Mouse (Mus musculus) layer of hippocampus, adult 9-10 months (tissue): ENCODE results near the gene AC140267.1.

Source experiments
- DNase-seq: peaks from one replicate; pipeline ENCODE4 v3.0.0; 2022; ENCODE audit warnings: low spot score

Gene AC140267.1

DNA sequence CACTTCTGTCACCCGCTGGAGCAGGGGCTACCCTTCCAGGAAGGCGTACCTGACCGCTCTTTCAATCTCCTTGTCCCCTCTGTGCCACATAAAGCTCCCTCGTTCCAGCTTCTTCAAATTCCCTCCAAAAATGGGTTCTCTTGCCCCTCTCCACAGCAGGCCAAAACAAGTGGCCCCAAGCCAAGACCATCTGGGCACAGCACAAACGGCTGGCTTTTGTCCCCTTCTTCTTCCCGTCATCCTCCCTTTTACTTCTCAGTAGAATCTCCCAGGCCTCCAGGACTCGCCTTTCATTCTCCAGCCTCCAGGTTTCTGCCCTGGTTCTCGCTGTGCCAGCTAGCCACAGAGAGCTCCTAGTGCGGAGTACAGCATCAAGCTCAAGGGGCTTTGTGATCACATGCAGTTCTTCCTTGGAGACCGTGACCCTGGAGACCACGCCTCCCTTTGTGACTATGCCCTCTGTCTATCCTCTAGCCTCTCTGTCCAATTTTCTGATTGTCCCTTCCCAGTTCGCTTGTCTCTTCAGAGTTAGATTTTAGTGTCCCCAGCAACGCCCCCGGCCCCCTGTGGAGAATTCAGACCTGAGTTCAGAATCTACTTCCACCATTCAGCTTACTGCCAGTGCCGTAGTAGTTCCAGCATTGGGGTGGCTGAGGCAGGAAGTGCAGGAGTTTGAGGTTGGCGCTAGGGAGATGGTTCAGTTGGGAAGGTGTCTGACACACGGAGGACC lies 7.4 kb upstream of the AC140267.1 start:
- no peak for DNase-seq

DNA sequence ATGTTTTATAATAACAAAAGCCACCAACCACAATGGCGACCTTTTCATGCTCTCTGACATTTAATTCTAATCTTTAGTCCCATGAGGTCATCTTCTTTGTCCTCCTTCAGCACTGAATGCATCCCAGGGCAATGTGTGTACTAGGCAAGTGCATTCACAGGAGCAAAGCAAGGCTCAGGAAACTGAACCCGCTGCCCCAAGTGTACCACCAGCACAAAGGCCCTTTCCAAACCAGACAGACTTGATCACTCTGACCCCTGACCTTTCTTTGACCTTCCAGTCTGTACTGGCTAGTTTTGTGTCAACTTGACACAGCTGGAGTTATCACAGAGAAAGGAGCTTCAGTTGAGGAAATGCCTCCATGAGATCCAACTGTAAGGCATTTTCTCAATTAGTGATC lies 3.3 kb upstream of the AC140267.1 start:
- no peak for DNase-seq

DNA sequence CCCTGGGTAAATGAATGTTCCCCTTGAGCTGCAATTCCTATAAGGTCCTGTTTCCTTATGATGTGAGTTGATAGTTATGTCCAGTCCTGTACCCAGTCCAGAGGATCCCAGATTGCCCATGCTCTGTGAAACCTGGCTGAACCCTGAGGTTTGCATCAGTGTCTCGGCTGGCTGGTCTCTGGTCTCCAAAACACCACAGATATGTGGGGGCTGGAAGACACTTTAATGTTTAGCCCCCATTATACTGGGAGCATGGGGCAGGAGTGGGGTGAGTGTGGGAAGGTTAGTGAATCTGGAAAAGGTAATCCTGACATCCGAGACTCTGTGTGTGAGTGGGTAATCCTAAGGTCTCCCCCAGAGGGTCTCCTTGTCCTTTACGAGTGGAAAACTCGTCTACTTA lies 2.6 kb upstream of the AC140267.1 start:
- DNase-seq: no peak

DNA sequence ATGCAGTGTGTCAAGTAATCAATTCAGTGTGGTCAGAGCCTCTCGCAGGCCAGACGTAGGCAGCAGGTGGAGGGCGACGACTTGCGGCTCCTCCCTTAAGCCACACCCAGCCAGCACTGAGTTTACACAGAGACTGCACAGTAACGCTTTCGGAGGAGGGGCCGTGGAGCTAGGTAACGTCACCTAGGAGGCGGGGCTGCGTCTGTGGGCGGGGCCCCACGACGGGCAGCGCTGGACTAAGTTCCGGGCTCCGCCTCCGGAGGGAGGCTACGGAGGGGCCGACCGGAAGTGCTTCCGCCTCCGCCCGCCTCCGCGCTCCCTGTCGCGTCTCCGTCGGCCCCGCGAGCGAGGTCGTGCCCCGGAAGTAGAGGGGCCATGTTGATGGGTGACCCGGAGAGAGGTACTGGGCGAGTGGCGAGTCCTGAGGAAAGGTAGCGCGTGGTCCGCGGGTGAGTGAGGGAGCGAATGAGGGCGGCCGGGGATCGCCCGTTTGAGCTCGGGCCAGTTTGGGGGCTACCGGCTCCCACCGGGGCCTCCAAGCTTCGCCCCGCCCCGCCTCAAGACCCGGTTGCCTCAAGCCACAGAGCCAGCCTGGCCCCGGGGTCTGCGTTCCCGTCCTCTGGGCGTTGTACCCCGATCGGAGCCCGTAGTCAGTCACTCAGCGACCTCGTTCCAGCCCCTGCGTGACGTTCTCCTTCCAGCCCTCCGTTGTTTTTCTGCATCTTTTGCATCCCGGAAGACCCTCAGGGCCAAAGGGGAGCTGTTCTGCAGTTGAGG lies 1.7 kb upstream of the AC140267.1 start, which contains the start of gene Mief1:
Mief1 (plus strand) TSS at position 286 of the 777 bp plus-strand sequence.
- DNase-seq: peak; percentile 92

DNA sequence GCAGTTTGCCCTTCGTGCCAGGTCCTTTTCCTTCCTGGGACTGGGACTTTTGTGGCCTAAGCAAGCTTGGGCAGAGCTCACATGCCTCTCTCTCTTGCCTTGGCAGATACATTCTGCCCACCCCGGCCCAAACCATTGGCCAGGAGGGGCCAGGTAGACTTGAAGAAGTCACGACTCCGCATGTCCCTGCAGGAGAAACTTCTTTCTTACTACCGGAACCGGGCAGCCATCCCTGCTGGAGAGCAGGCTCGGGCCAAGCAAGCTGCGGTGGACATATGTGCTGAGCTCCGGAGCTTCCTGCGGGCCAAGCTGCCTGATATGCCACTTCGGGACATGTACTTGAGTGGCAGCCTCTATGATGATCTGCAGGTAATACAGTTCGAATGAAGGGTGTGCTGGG lies 12.5 kb downstream of the AC140267.1 start:
- no peak for DNase-seq

DNA sequence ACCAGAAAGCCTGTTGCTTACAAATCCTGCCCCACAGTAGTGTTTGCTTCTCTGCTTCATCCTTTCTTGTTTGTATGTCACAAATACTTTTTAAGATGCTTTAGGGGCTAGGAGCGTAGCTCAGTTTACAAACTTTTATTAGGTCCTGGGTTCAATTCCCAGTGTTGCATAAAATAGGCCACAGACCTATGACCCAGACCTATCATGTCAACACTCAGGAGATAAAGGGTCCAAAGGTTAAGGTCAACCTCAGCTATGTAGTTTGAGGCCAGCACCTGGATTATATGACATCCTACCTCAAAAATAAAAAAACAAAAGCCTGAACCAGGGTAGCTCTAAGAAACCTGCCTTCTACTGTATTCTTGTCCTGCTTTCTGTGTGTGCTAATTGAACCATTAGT lies 13.0 kb downstream of the AC140267.1 start:
- no peak for DNase-seq

DNA sequence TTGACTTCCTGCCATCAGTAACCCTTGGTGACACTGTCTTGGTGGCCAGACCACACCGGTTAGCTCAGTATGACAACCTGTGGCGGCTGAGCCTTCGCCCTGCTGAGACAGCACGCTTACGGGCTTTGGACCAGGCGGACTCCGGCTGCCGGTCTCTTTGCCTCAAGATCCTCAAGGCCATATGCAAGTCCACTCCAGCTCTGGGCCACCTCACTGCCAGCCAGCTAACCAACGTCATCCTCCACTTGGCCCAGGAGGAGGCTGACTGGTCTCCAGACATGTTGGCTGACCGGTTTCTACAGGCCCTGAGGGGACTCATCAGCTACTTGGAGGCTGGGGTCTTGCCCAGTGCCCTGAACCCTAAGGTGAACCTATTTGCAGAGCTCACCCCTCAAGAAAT lies 14.0 kb downstream of the AC140267.1 start:
- no peak for DNase-seq

DNA sequence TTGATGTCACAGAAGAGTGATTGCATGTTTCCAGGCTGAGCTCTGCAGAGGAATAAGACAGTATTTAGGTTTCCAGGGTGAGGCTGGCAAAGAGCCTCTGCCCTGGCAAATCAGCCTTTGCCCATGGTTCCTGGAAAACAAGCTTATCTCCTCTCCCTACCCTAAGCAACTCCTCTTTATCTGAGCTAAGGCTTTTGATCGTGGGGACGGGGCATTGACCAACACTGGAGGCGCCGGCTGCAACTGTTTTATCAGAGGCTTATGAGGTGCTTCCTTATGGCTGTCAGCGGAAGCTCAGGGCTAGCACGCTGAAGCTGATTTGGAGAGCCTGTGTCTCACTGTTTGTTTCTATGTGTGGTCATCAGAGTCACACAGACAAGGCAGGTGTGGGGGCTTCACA lies 15.0 kb downstream of the AC140267.1 start:
- no peak for DNase-seq

DNA sequence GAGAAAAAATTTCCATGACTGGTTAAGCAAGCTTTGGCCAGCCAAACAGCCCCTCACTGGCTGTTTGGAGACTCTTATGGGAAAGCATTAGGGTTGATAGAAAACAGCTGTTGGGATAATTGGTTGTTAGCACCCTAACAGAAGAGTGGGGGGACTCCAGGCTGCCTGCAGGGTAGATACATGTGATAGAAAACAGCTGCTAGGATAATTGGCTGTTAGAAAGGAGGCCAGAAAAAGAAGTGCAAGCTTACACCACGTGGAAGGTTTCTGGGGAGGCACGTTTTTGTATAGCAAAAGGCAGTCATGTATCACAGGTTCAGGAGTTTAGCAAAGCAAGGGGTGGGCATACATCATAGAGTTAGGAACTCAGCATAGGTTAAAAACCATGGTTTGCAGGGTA lies 17.9 kb downstream of the AC140267.1 start:
- no peak for DNase-seq

DNA sequence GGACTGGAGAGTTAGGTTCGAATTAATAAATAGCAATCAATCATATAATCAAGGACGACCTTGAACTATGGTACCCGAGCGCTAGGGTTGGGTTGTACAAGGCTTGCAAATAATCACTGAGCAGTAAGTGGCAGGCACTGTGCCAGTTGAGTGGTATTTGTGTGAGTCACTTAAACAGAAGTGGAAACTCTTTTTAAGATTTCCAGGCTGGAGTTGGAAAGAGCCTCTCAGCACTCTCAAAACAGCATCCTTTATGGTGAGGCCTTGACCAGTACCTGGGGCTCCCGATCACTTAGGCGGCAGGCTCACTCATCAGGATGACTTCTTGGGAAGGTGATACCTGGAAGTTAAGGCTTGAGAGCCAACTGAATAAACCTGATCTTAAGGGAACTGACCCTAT lies 18.6 kb downstream of the AC140267.1 start:
- DNase-seq: no peak

DNA sequence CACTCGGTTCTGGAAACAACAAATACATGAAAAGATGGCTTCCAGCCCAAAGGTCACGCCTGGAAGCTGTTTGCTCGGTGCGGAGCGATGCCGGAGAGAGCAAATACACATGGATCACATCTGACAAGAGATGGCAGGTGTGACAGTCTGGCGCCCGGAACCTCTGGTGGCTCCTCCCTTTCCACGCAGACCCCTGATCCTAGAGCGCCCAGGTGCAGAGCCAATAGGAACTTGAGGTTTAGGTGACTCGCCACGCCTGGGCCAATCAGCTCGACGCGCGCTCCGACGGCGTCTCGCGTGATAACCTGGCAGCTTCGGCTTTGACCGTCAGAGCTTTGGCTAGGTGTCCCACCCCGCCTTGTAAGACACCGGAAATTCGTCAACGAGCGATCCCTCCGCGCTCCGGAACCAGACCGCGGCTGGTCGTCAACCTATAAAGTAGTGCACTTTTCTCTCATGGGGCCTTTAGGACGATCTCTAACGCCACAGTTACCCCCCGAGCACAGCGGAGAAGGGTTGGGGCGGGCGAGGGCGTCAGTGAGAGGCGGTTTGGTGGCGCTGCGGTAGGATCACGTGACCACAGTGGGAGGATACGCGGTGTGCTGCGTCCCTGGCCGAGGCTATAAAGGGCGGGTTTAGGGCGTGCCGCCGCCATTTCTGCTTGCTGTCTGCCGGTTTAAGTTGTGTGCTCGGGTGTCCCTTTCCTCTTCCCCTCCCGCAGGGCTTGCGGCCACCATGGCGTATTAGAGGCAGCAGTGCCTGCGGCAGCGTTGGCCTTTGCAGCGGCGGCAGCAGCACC lies 19.4 kb downstream of the AC140267.1 start, which contains the start of gene Atf4:
Atf4 (plus strand) TSS at position 338 of the 799 bp plus-strand sequence.
- peak; percentile 97 for DNase-seq

DNA sequence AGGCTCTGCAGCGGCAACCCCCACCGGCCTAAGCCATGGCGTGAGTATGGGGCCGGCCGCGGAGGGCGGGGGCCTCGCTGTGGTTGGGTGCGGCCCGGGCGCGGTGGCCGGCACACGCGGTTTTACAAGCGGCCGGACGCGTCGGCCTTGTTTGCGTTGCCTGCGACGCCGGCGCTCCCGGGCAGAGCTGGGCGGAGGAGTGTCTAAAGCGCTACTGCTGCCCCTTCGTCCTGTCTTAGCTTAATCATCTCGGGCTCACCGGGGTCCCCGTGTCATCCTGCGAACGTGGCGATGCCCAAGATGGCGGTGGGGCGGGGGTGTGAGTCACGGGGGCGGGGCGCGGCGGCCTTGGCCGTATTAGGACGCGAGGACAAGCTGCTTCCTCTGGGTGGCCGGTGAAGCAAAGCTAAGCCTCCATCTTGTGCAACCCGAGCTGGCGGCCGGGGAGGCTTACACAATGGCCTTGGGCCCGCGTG lies 20.0 kb downstream of the AC140267.1 start:
- no peak for DNase-seq

DNA sequence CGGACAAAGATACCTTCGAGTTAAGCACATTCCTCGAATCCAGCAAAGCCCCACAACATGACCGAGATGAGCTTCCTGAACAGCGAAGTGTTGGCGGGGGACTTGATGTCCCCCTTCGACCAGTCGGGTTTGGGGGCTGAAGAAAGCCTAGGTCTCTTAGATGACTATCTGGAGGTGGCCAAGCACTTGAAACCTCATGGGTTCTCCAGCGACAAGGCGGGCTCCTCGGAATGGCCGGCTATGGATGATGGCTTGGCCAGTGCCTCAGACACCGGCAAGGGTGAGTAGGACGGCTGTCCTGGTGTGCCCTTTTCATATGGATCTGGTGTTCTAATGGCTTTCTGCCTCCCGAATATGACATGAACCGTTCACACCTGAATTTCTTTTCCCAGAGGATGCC lies 20.6 kb downstream of the AC140267.1 start:
- DNase-seq: no peak

DNA sequence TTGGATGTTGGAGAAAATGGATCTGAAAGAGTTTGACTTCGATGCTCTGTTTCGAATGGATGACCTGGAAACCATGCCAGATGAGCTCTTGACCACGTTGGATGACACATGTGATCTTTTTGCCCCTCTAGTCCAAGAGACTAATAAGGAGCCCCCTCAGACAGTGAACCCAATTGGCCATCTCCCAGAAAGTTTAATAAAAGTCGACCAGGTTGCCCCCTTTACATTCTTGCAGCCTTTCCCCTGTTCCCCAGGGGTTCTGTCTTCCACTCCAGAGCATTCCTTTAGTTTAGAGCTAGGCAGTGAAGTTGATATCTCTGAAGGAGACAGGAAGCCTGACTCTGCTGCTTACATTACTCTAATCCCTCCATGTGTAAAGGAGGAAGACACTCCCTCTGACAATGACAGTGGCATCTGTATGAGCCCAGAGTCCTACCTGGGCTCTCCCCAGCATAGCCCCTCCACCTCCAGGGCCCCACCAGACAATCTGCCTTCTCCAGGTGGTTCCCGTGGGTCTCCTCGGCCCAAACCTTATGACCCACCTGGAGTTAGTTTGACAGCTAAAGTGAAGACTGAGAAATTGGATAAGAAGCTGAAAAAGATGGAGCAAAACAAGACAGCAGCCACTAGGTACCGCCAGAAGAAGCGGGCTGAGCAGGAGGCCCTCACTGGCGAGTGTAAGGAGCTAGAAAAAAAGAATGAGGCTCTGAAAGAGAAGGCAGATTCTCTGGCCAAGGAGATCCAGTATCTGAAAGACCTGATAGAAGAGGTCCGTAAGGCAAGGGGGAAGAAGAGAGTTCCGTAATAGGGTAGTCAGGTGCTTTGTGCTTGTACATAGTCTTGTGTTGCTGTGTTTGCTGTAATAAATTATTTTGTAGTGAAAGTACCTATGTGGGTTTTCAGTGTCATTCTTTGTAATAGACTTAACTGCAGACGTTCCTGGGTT lies 21.3 kb downstream of the AC140267.1 start:
- no peak for DNase-seq

DNA sequence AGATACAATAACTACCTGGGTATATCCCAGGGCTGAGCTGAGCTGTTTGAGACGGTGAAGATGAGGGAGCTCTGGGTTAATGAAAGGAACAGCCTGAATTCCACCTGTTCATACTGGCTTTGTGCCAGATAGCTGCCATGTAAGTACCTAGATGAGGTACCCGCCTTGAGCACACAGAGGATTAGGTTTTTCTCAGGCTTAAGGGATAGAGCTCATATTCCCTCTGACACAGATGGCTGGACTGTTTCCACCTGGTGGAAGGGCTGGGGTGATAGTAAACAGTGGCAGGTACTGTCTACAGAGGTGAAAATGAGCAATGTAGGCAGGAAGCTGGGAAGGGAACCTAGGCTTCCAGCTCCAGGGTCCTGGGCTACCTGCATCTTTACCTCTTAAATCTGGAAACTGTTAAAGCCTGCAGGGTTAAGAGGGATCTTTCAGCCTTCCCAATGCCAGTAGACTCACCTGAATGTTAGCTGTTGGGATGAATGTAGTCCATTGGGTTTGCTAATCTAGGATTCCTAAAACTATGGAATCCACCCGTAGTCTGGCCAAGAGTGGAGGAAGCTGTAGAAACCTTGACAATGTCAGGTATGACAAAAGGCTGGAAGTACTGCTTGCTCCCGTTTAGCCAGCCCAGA lies 22.1 kb downstream of the AC140267.1 start:
- DNase-seq: no peak

DNA sequence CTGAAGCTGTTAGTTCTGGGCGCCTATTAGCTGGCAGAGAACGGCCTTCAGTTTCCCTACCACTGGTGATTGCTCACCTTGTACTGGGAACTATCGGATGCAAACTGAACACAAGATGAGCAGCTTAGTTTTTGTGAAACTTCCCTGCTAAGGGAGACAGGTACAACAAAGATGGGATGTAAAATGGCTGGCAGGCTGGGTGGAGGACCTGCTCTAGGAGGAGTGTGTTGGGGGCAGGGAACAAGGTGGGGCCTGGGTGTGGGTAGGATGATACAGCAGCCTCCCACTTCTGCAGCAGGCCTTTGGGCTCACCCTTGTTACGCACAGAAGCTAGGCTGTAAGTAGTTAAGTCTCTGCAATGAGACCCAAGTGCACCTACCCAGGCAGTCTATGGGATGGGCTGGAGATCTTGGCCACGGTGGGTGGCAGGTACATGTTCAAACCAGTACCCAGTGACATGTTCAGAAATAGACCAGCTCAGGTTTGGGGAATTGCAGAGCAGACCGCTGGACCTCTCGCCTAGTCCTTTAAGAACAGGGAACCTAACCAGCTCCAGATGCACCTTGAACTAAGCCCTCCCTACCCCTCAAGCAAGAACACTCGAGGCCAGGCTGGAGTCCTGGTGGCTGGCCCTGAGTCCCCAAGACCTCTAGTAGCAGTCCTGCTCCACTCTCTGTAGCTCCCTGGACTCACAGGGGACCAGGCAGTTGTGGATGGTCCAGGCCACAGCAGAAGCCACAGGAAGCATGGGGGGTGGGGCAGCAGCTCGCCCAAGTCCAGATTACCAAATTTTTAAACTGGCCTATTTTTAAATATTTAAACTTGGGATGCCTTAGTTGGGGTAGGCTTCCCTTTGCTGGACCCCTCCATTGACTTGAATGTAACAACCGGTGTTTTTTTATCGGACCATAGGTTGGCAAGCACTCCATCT lies 22.9 kb downstream of the AC140267.1 start:
- DNase-seq: no peak

DNA sequence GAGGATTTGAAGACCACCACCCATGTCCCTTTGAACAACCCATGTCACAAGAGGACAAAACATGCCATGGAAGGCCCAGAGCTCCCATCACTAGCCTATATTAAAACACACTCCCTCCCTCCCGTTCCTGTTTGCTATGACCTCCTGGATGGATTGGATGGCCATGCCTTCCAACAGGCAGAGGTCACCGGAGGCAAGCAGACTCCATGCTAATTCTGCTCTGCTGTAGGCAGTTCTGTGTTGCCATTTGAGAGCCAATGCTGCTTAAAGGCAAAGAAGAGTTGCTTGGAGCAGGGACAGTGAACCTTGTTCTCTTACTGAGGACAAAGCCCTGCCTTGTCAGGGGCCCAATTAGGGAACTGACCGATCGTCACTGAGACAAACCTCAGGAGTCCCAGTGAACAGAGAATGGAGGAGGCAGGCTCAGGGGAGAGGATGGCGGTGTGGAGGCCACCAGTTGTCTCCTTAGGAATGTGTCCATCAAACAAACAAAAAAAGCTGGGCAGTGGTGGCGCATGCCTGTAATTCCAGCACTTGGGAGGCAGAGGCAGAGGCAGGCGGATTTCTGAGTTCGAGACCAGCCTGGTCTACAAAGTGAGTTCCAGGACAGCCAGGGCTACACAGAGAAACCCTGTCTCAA lies 23.9 kb downstream of the AC140267.1 start:
- no peak for DNase-seq

DNA sequence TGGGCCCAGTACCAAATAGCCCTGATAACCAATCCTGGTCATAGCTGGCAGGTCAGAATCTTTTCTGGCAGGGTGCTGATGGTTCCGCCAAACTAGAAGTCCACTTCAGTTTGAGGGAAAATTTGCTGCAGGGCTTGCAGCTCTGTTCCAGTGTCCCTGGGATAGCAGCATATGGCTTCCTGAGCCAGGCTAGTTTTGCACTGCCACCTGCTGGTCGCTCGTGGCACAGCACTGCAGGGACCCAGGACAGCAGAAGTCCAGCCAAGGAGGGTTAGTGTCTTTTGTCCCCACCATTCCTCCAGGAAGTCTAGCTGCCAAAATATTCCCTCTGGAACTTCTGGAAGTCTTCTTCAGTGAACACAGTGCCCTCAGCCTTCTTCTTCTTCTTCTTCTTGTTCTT lies 25.0 kb downstream of the AC140267.1 start:
- DNase-seq: peak; percentile 72

DNA sequence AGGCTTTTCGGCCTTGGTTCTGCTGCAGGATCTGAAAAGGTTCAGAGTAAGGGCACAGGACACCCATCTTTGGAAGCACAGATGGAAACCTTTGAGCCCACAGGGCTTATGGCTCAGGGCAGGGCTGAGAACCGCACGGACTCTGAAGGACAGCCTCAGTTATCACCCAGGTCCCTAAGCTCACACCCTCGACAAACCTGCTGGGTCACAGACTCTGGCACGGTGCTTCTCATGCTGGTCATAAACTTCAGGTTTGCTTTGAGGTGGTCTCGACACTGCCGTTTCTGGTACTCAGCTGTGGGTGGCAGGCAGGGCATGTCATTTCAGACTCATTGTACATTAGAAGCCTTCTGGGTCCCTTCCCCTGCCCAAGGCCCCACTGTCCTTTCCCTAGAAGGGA lies 25.5 kb downstream of the AC140267.1 start:
- no peak for DNase-seq
